Mouse (Mus musculus): ENCODE measurements around the gene Nrxn1. TPM values are rescaled to one million over a fixed set of nuclear protein-coding genes. Genes with fewer than 3 reads are reported as not detected.

Gene Nrxn1
- total and polyA plus RNA-seq, 3 experiments: not detected

DNA sequence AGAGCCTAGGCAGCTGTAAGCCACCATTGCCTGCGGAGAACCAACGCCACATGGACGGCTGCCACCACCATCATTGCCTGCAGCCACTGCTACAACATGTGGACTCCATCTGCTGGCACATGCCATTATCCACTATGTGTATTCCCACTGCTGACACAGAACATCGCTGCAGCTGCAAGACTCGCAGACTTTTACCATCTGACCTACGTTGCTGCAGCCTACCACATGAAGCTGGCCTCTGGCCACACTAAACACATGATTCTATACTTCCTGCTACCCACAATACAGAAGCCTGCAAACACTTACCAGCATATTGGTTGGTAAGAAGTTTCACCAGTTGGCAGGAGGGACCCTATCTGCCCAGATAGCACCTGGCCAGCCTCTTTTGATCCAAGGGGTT is 769.2 kb downstream of the Nrxn1 start:
- H3K4me3 ChIP-seq (ENCODE audit: control insufficient read depth in 1 of 2, insufficient read depth in 1 of 2, low read depth in 2 of 2, low read length in 2 of 2): no peak overlapping the region
- no peaks in the 10 kb centered on the region for H3K27me3 ChIP-seq (ENCODE audit: control insufficient read depth in 1 of 2, insufficient read depth in 2 of 2, low read length in 2 of 2)
- H3K9me3 ChIP-seq (replicated peaks; ENCODE audit: insufficient read depth, low read length): no peaks in the 10 kb centered on the region
- DNase-seq (ENCODE audit: low read depth, low spot score): no peak
- H3K9ac ChIP-seq (ENCODE audit: control insufficient read depth, low read depth, low read length, poor library complexity, severe bottlenecking): no peak overlapping the region
- TF ChIP-seq E2F4 (IDR thresholded peaks at IDR 0.05; ENCODE audit: borderline replicate concordance, low read depth, low read length): no peak
- TF ChIP-seq ZC3H11A (IDR thresholded peaks at IDR 0.05; ENCODE audit: low read depth, low read length): no peak
- TF ChIP-seq POLR2A (IDR thresholded peaks at IDR 0.05; ENCODE audit: control insufficient read depth in 1 of 2, insufficient read depth in 1 of 2, low read depth in 1 of 2, low read length in 2 of 2, poor library complexity in 1 of 2): no peak
- TF ChIP-seq MAZ (IDR thresholded peaks at IDR 0.05; ENCODE audit: low read depth, low read length): no peak
- TF ChIP-seq EP300 (IDR thresholded peaks at IDR 0.05; ENCODE audit: low read depth in 1 of 2, low read length in 2 of 2): no peak
- no peak for TF ChIP-seq MXI1 (IDR thresholded peaks at IDR 0.05; ENCODE audit: low read depth, low read length)
- no peak for TF ChIP-seq JUND (IDR thresholded peaks at IDR 0.05; ENCODE audit: low read depth, low read length)
- no peak for TF ChIP-seq TCF12 (IDR thresholded peaks at IDR 0.05; ENCODE audit: low read depth, low read length)
- no peak for TF ChIP-seq ZNF384 (IDR thresholded peaks at IDR 0.05; ENCODE audit: low read depth, low read length)
- TF ChIP-seq ELF1 (IDR thresholded peaks at IDR 0.05; ENCODE audit: low read depth, low read length): no peak
- TF ChIP-seq HCFC1 (IDR thresholded peaks at IDR 0.05; ENCODE audit: low read depth, low read length): no peak
- no peak overlapping the region for H3K27ac ChIP-seq (ENCODE audit: control insufficient read depth, low read depth, low read length)
- no peaks in the 10 kb centered on the region for H3K4me1 ChIP-seq (ENCODE audit: control insufficient read depth in 1 of 2, insufficient read depth in 2 of 2, low read length in 2 of 2)
- no peaks in the 10 kb centered on the region for H3K36me3 ChIP-seq (ENCODE audit: control insufficient read depth in 1 of 2, insufficient read depth in 2 of 2, low read length in 2 of 2)
- no peaks in the 10 kb centered on the region for H3K79me2 ChIP-seq (ENCODE audit: control insufficient read depth, insufficient read depth, low read length, poor library complexity)

DNA sequence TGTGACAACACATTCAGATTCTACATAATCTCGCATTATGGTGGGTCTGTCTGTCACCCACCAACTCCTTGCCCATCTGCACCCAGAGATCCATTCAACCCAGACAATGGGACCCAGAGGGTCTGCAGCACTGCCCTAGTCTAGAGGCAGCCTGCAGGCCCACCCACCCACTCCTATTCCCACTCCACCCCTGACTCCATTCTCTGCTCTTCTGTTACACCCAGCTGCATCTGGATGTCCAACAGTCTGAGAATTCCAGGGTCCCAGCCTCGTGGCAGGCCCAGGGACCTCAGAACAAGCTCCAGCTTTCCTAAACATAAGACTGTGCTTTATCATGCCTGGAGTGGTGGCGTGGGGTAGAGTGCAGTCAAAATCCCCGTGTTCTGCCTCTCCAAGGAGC is 820.6 kb downstream of the Nrxn1 start:
- Histone ChIP-seq H3K9ac (ENCODE audit: control insufficient read depth, low read depth, low read length, poor library complexity, severe bottlenecking) (no peak overlapping the region), H3K4me1 (ENCODE audit: control insufficient read depth in 1 of 2, insufficient read depth in 2 of 2, low read length in 2 of 2) (no peaks in the 10 kb centered on the region), H3K79me2 (ENCODE audit: control insufficient read depth, insufficient read depth, low read length, poor library complexity) (no peaks in the 10 kb centered on the region), H3K27me3 (ENCODE audit: control insufficient read depth in 1 of 2, insufficient read depth in 2 of 2, low read length in 2 of 2) (no peaks in the 10 kb centered on the region), H3K27ac (ENCODE audit: control insufficient read depth, low read depth, low read length) (no peak overlapping the region), H3K4me3 (ENCODE audit: control insufficient read depth in 1 of 2, insufficient read depth in 1 of 2, low read depth in 2 of 2, low read length in 2 of 2) (no peak overlapping the region), H3K9me3 (replicated peaks; ENCODE audit: insufficient read depth, low read length) (no peaks in the 10 kb centered on the region), H3K36me3 (ENCODE audit: control insufficient read depth in 1 of 2, insufficient read depth in 2 of 2, low read length in 2 of 2) (no peaks in the 10 kb centered on the region)
- no peak for DNase-seq (ENCODE audit: low read depth, low spot score)
- TF ChIP-seq MEF2A (IDR thresholded peaks at IDR 0.05; ENCODE audit: extremely low read depth, insufficient replicate concordance, low read depth, low read length, poor library complexity, severe bottlenecking) (no peak), GATA1 (IDR thresholded peaks at IDR 0.05; ENCODE audit: low read depth, low read length) (no peak), POLR2AphosphoS5 (IDR thresholded peaks at IDR 0.05; ENCODE audit: borderline replicate concordance, low read depth, low read length) (no peak), MAX (IDR thresholded peaks at IDR 0.05; ENCODE audit: low read length) (no peak), USF1 (IDR thresholded peaks at IDR 0.05; ENCODE audit: low read depth, low read length) (no peak), UBTF (IDR thresholded peaks at IDR 0.05; ENCODE audit: borderline replicate concordance, insufficient read depth, low read depth, low read length) (no peak), NELFE (IDR thresholded peaks at IDR 0.05; ENCODE audit: low read depth, low read length) (no peak), MXI1 (IDR thresholded peaks at IDR 0.05; ENCODE audit: low read depth, low read length) (no peak), ELF1 (IDR thresholded peaks at IDR 0.05; ENCODE audit: low read depth, low read length) (no peak), MAFK (IDR thresholded peaks at IDR 0.05; ENCODE audit: borderline replicate concordance, low read depth, low read length) (no peak), CHD1 (IDR thresholded peaks at IDR 0.05; ENCODE audit: low read depth, low read length) (no peak), RAD21 (IDR thresholded peaks at IDR 0.05; ENCODE audit: low read depth, low read length) (no peak)

All from MEL (cell line).